Mouse (Mus musculus) cortical plate, adult 2 months (tissue): ENCODE measurements around the gene Mybpc2. TPM values are rescaled to one million over a fixed set of nuclear protein-coding genes. Genes with fewer than 3 reads are reported as not detected.

Experiments used
- H3K27ac ChIP-seq: fragments of 200-500 bp; 2 replicates; pipeline ENCODE4 v1.5.1; 2012; ENCODE audit warnings: low read length, control low read depth, inconsistent platforms; ENCODE audit not compliant: insufficient read depth
- H3K4me1 ChIP-seq: fragments of 200-500 bp; 2 replicates; pipeline ENCODE4 v1.6.1; 2011; ENCODE audit warnings: low read length; ENCODE audit not compliant: control insufficient read depth, insufficient read depth
- H3K4me3 ChIP-seq: fragments of 200-500 bp; 2 replicates; pipeline ENCODE4 v1.5.1; 2011; ENCODE audit warnings: mild to moderate bottlenecking, low read length, control low read depth; ENCODE audit not compliant: insufficient read depth
- CTCF ChIP-seq: fragments of 200-500 bp; IDR thresholded peaks from 2 replicates; pipeline ENCODE4 v1.5.1; 2011; ENCODE audit warnings: mild to moderate bottlenecking, control low read depth, low read length; ENCODE audit not compliant: insufficient read depth; ENCODE audit errors: extremely low read depth
- POLR2A ChIP-seq: fragments of 200-500 bp; IDR thresholded peaks from 2 replicates; pipeline ENCODE4 v1.6.1; 2011; ENCODE audit warnings: mild to moderate bottlenecking, low read length, control low read depth; ENCODE audit not compliant: insufficient read depth; ENCODE audit errors: extremely low read depth
- polyA plus RNA-seq: library from polyadenylated mRNA; depleted of rRNA; stranded (reverse); fragments of >200 nt; gene quantifications from 2 replicates; pipeline ENCODE4 v1.2.3, GENCODE M21; 2012

Mybpc2 gene
- polyA plus RNA-seq, 1 experiment = 0.04 TPM

- no peaks in the 10 kb centered on the region for H3K4me1 ChIP-seq
- H3K27ac ChIP-seq = no peak overlapping the region
- H3K4me3 ChIP-seq = no peak overlapping the region
- TF ChIP-seq CTCF (no peak), POLR2A (no peak)
These were observed 24.4 kb downstream of the Mybpc2 start for GRCm38 (mm10) chr7:44500046-44500445.

DNA sequence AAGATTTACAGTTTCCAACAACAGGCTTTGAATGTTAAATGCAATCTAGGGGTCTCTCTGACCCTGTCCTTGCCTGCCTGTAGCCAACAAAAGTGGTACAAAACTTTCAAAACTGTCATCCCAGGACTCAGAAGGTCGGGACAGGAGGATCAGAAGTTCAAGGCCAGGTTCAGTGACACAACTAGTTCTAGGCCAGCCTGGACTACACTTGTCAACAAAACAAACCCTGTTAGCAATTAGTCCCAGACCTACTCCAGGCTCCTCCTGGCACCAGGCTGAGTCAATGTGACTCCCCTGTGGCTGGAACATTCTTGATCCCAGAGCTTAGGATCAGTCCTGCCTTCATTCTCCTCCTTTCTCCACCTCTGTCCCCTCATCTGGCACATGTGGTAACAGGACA lies 25.5 kb downstream of the Mybpc2 start:
- TF ChIP-seq POLR2A (no peak), CTCF (no peak)
- Histone ChIP-seq H3K4me1 (peaks cover 4% of the 10 kb centered on the region), H3K27ac (no peak overlapping the region), H3K4me3 (no peak overlapping the region)

DNA sequence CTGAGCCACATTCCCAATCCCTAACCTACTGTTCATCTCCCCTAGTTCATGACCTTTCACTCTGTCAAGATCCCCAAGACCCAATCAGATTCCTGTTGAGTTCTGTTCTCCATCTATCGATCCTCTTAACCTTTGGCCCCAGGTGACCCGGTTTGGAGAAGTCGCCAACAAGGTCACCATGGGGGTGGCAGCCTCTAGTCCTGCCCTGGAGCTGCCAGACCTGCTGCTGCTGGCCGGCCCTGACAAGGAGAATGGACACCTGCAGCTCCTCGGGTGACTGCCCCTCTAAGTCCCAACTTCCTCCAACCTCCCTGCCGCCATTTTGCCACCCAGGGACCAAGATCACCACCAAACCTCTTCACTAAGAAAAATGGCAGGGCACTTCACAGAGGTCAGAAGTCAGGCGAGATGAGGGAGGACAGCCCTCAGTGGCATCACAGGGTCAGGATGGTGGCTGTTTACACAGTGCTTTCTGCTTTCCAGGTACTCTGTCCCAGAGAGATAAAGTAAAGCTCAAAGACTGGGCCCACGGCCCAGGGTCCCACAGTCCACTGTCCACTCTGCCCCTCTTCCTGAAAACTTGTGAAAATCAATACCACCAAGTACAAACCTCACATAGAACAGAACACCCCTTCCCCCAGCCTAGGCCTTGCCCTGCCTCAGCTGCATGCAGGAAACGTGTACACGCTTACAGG lies 26.9 kb downstream of the Mybpc2 start:
- Histone ChIP-seq H3K4me1 (peaks cover 4% of the 10 kb centered on the region), H3K4me3 (peak overlapping the region; percentile 84; the same call in 1 of the 2 replicates), H3K27ac (no peak overlapping the region)
- no peak for TF ChIP-seq POLR2A
- no peak for TF ChIP-seq CTCF

DNA sequence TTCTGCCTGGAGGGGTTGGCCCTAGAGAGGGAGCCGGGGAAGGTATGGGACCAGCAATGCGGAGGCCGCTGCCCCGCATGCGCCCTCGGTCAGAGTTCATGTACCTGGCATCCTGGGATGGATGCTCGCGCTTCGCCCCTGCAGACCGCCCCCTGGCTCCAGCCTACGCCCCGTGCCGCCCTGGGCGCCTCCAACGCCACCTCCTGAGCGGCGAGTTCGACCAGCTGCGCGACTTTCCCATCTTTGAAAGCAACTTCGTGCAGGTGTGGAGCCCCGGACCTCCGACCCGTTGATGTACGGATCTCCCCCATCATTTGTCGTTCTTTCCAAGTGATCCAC lies 27.7 kb downstream of the Mybpc2 start:
- Histone ChIP-seq H3K4me1 (peaks cover 4% of the 10 kb centered on the region), H3K4me3 (peak overlapping the region; percentile 84), H3K27ac (peak overlapping the region; percentile 89)
- TF ChIP-seq CTCF = no peak
- TF ChIP-seq POLR2A = no peak

GRCm38 (mm10) chr7:44495992-44496770 lies 28.3 kb downstream of the Mybpc2 start, which contains the start of the genes Emc10 and Fam71e1:
Gene Emc10 (minus strand): TSS chr7:44496529.
Gene Fam71e1 (plus strand): TSS chr7:44496581.
- H3K27ac ChIP-seq = peak within 1 kb of the TSS; percentile 89
- TF ChIP-seq POLR2A (peak; percentile 54), CTCF (no peak)
- peak within 1 kb of the TSS; percentile 84 for H3K4me3 ChIP-seq
- peaks cover 4% of the 10 kb centered on the region for H3K4me1 ChIP-seq

DNA sequence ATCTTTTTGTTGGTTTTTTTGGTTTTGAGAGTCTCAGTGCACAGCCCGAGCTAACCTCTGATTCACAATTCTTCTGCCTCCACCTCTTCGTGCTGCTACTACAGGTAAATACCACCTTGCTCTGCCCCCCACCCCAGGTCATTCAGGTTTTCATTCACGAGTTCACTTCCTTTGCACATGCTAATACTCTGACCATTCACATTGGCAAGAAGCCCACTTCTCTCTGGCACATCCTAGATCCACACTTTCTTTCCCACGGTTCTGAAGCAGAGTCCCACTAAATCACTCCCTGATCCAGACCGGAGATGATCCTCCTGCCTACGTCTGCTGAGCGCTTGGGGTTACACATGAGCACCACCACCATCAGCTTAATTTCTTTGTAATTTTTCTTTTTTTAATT lies 29.4 kb downstream of the Mybpc2 start:
- Histone ChIP-seq H3K27ac (no peak overlapping the region), H3K4me1 (peaks cover 4% of the 10 kb centered on the region), H3K4me3 (peak overlapping the region; percentile 84)
- TF ChIP-seq POLR2A (no peak), CTCF (no peak)

GRCm38 (mm10) chr7:44494681-44495080 lies 29.8 kb downstream of the Mybpc2 start:
- H3K4me3 ChIP-seq = peak overlapping the region; percentile 84; the same call in 1 of the 2 replicates

GRCm38 (mm10) chr7:44492166-44492826 lies 32.2 kb downstream of the Mybpc2 start:
- Histone ChIP-seq H3K4me3 (no peak overlapping the region), H3K4me1 (peaks cover 4% of the 10 kb centered on the region), H3K27ac (no peak overlapping the region)
- TF ChIP-seq POLR2A (no peak), CTCF (no peak)

More at GRCm38 (mm10) chr7:44494681-44495080, 29.8 kb downstream of the Mybpc2 start:
- peaks cover 4% of the 10 kb centered on the region for H3K4me1 ChIP-seq
- H3K27ac ChIP-seq = no peak overlapping the region
- TF ChIP-seq POLR2A = no peak
- TF ChIP-seq CTCF = no peak

GRCm38 (mm10) chr7:44491391-44491790 lies 33.1 kb downstream of the Mybpc2 start:
- Histone ChIP-seq H3K4me1 (peaks cover 4% of the 10 kb centered on the region), H3K4me3 (no peak overlapping the region), H3K27ac (no peak overlapping the region)
- TF ChIP-seq POLR2A = no peak
- no peak for TF ChIP-seq CTCF
